Mouse (Mus musculus): ENCODE measurements around the gene Kcnn3.

The Kcnn3 gene

DNA sequence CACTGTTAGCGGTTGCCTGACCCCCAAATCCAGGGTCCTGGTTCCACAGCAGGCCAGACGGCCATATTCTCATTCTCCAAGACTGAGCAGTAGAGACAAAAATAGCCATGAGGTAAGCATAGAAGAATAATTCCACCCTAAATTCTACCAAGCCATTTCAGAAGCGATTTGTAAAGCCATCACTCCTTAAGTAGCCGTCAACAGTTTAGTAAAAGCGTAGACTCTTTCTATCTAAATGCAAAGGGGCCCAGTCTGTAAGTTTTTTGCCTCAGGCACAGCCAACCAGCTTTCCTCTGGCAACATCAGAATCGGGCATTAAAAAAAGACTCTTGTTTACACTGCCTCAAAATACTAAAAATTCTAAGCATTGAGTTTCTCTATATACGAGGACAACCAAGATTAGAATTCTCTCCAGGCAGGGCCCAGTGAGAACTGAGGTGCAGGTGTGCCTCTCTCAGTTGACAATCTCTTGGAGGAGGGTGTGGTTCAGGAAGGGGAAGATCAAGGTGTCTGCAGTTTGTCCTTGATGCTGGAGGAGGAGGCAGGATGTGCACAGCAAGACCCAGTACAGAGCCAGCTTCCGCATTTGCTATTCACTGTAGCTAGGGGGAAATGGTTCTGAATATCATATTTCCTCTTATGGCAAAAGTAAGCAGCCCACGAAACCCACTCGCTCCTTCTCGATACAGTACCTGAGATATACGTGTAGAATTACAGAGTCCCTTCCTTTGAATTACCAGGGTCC, 152.8 kb downstream of the Kcnn3 start:
- peak; percentile 54 for DNase-seq (ENCODE audit: low spot score)

DNA sequence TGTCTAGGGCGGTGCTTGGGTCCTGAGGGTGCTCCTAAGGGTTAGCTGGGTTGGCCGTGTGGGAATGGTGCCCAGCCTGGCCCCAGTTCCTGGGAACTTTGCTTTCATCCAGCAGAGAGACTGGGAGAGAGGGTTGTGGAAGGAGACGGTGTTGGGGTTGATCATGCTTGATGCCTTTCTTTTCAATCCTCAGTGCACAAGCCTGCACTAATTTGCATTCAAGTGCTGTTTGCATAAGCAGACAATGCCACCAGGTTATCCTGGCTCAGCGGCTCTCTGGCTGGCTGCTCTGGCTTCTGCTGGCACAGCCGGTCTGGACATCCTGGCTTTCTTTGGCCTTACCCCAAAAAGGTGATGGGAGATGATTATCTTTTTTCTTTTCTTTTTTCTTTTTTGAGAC, 157.7 kb downstream of the Kcnn3 start:
- no peak for DNase-seq (ENCODE audit: low spot score)

DNA sequence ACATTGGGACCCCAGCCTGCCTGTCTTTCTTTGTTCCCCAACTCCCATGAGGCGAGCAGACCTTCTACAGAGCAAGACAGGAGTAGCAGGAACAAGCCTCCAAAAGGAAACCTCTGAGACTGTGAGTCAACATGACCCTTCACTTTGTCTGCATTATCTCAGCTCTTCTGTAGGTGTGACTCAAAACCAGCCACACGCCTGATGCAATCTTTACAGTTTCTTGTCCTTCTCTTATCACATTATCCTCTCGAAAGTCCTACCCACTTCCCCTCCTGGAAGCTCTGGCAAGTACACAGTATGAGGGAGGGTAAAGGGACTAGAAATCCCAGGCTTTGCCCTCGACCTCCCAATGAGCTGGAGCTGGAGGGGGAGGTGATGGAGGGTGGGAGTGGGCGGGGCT, 166.1 kb downstream of the Kcnn3 start:
- DNase-seq (ENCODE audit: low spot score), result no peak

- peak; percentile 74 for DNase-seq (ENCODE audit: low spot score)
Observed at GRCm38 (mm10) chr3:89688694-89689581, 169.0 kb downstream of the Kcnn3 start.

DNA sequence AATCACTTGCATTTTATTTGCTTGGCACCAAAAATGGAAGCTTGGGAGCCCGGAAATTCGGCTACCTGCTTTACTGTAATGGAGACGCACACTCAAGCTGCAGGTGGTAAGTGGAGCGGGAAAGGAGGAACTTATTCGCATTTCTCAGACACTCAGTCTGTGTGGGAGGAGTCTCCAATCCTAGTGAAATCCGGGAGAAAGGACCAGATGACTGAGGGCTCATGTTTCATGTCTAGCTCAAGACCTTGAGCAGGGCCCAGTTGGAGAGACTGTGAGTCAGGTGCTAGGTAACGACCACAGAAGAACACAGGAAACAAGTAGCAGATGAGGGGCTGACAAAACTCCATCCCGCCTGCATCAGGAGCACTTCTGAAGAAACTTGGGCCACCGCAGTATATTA, 171.8 kb downstream of the Kcnn3 start:
- DNase-seq (ENCODE audit: low spot score), result no peak

DNA sequence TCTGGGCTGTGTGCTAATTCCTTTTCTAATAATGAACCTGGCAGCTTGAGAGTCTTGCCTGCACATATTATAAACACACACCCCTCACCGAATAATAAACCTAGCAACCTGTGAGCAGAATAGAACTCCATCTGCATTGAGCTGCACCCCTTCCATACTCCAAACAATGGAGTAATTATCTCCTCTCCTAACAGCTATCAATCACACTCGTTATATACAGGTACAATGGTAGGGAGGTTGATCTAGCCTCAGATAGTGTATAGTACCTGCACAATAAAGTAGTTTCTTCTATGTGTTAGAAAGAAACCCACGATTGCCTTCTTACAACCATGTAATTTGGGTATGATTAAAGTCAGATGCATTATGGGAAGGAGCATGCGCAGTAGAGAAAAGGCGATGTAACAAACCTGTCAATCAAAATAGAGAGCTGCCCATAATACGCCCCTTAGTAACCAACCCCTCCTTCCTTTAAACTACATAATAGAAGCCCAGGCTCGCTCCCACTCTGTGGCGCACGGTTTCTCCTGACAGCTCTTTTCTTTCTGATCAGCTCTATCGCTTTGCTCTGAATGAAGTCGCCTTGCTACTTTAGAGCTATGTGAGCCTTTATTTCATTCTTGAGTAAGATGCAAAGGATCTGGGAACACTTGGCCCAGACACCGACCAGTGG, 176.3 kb downstream of the Kcnn3 start:
- DNase-seq (ENCODE audit: low spot score), result no peak

- DNase-seq (ENCODE audit: low spot score), result no peak
Observed at GRCm38 (mm10) chr3:89698958-89699357, 179.0 kb downstream of the Kcnn3 start.

GRCm38 (mm10) chr3:89700461-89700860, 180.5 kb downstream of the Kcnn3 start:
- DNase-seq (ENCODE audit: low spot score), result no peak

DNA sequence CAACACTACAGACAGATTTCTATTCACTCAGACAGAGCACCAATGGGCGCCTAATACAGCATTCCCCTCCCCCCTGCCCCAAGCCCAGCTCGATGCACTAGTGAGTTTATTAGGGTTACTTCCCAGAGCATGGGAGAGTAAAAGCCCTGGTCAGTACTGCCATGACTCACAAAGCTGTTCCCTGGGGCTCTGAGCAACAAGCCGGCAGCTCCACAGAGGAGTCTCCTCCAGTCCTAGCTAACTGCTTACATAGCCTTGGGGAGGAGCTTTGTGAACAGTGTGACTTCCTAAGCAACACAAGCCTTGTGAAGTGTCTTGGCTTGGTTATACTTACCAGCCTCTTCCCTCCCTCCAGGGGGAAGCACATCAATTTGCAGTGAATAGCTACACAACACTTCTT, 183.6 kb downstream of the Kcnn3 start:
- no peak for DNase-seq (ENCODE audit: low spot score)

- DNase-seq (ENCODE audit: low spot score), result no peak
Observed at GRCm38 (mm10) chr3:89704064-89704463, 184.1 kb downstream of the Kcnn3 start.

DNA sequence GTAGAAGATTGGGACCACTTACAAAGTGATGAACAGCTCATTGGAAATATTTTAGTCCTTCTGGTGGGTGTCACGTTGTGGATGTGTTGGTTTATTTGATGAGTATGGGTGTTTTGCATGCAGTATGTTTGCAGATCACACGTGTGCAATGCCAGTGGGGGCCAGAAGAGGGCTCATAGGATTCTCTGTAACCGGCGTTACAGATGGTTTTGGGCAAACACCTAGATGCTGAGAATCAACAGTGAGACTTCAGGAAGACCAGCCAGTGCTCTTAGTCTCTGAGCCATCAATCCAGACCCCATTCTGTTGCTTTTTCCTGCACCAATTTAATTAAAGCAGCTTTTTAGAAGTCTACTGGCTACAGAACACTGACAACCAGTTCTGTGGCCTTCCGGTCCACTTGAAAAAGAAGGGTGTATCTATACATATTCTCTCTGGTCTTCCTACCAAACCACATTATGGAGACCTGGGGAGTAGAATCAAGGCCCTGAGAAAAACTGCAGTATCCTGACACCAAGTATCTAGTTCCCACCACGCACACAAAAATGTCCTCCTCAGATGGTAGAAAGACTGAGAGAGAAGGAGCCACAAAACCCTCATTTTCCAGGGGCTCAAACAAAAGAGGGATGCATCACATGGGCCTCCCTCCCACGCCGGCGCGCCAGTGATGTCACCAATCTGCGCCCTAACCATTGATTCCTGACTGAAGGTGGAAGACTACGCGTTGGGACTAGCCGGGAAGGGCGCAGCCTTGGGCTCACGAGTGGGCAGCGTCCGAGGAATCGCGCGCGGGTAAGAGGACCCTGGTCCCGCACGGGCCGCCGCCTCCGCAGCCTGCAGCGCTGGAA, 194.6 kb downstream of the Kcnn3 start, which contains the start of gene Adar:
TSS of gene Adar (plus strand) at position 664 of the 848 bp plus-strand sequence.
- DNase-seq (ENCODE audit: low spot score), result peak; percentile 80

DNA sequence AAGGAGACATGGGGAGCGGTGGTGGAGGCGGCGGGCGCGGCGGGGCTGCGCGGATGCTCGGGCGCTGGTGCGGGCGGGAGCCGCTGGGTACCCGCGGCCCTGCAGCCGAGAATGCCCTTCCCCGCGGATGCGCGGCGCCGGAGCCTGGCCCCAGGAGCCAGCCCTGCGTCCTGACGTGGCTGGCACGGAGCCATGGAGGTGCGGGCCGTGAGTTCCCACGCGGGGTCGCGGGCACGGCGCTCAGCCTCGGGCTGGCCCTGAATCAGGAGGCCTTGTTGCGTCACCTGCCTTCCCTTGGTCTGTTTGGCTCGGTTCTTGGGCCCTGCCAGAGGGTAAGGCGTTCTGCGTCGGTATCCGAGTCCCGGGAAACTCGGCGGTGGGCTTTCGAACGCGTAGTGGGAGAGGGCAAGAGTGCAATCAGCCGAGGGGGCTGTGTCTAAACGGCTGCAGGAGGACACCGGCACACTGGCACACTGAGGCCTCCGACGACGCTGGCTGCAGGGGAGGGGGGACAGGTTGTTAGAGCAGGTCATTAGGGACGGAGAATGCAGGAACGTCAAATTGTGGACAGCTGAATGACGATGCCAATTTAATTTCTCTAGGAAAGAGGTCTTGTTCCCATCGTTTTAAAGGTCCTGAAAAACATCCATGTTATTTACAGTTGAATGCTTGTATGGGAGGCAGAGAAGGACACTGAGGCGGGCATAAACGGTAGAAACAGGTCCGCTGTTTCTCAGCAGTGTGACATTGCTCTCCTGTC, 195.4 kb downstream of the Kcnn3 start:
- peak; percentile 39 for DNase-seq (ENCODE audit: low spot score)

DNA sequence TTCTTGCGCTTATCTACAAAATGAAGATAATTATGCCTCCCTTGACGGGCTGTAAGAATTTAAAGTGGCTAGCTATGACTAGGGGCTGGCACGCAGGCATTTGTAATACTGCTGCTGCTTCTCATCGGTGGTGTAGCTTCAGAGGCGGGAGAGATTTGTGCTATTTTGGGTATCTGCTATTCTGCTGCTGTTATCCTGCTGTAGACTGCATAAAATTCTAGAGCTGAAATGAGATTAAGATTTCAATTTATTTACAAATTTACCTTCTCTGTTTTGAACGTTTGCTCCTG, 195.9 kb downstream of the Kcnn3 start:
- DNase-seq (ENCODE audit: low spot score), result no peak

- no peak for DNase-seq (ENCODE audit: low spot score)
Observed at GRCm38 (mm10) chr3:89722032-89722431, 202.1 kb downstream of the Kcnn3 start.

GRCm38 (mm10) chr3:89723400-89724084, 203.6 kb downstream of the Kcnn3 start:
- DNase-seq (ENCODE audit: low spot score), result no peak
